Mouse (Mus musculus) retina, embryonic 14.5 days (tissue): ENCODE results near the gene Tunar.
A peak's percentile ranks its signal among the peaks of the same experiment; 100 is the strongest.

Experiments
- DNase-seq: peaks from one replicate; pipeline ENCODE4 v3.0.0-alpha.2; 2015; ENCODE audit warnings: low spot score

Tunar gene

DNA sequence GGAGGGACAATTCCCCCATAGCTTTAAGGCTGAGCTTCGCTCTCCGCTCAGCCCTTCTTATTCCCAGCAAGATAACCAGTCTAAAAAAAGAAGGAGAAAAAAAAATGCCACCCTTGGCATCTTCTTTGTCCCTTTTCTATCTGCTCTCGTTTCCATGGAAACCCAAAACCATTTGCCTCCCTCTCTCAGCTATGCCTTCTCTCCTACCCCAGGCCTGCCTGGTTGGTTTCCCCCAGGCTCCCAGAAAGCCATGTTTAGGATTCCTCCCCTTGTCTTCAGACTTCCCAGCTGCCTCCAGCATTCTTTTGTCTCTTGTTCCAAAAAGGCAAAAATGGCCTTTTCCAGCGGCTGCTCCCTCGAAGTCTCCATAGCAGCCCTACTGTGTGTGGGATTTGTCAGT, 70.1 kb downstream of the Tunar start:
- DNase-seq = no peak

- no peak for DNase-seq
Measured at GRCm38 (mm10) chr12:105406008-105406407, 72.3 kb downstream of the Tunar start.

DNA sequence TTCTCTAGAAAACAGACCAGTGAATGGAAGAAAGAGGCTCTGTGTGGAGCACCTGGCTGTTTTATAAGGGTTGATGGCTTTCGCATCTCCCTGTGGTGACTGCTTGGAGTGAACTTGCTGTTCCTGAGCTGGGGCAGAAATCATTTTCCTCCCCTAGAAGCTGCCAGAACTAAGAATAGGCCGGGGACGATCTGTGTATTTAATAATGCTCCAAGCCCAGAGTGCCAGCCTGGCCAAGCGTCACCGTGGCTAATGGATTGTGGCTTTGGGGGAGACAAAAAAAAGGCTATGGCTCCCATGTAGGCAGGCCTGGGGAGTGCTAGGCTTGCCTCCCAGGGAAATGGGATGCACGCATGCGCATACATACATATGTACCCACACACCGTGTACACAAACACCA, 80.2 kb downstream of the Tunar start:
- no peak for DNase-seq

DNA sequence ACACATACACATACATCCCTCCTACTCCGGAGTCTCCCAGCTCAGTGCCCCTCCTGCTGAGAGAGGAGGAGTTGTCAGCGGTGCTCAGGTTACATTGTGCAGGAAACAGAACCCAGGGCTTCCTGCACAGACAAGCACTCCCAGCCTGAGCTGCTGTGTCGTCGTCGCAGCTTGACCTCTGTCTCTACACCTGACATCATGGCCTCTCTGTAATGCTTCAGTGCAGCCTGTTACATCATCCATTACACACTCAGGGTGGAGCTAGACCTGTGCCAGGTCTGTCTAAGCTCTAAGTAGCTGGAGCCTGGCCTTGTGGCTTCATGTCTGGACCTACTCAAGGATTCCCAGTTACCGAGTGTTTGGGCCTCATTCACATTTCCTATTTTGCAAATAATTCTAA, 86.8 kb downstream of the Tunar start:
- DNase-seq = no peak

DNA sequence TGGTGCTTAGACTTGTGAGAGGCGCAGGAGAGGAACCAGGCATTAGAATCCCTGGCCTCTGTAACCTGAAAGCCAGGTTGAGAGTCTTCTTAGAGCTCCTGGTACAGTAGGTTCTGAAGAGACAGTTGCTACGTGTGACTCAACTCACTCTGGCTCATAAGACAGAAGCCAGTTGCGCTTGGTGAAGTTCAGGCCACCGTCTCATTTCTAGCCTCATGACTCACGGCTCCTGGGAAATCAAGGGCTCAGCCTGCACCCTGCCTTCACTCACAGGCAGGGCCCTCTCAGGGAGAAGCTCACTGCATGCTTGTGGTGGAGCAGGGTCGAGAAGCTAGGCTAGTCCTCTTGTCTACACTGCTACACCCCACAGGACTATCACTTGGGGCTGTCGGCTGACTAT, 92.9 kb downstream of the Tunar start:
- no peak for DNase-seq

GRCm38 (mm10) chr12:105427039-105427757, 93.5 kb downstream of the Tunar start:
- peak; percentile 88 for DNase-seq

GRCm38 (mm10) chr12:105431872-105432271, 98.2 kb downstream of the Tunar start:
- DNase-seq = peak; percentile 30

DNA sequence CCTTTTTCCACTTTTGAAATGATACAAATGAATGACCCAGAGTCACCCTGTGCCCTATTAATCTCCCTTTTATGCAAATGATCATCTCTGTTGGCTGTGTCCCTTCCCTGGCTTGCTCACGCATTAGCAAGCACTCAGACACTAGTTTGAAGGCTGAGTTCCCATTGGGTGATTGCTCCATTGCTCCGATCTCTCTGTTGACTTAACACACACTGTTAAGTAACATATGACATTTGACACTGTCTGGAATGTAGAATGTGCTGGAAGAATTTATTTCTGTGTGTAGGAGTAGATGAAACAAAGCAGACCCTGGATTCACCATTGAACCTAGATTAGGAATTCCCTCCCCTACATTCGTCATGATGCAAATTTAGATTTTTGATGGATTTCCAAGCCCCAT, 99.1 kb downstream of the Tunar start:
- no peak for DNase-seq
